Mouse (Mus musculus) myocyte (in vitro differentiated cells): ENCODE measurements around the gene Pax5. TPM values are rescaled to one million over a fixed set of nuclear protein-coding genes. Genes with fewer than 3 reads are reported as not detected.

Experiments
- H3K27me3 ChIP-seq: one replicate; pipeline ENCODE4 v1.6.1; 2011; ENCODE audit not compliant: control insufficient read depth, insufficient read depth, insufficient read length
- H3K36me3 ChIP-seq: one replicate; pipeline ENCODE4 v1.6.1; 2011; ENCODE audit not compliant: control insufficient read depth, insufficient read depth
- H3K4me2 ChIP-seq: one replicate; pipeline ENCODE4 v1.6.1; 2011; ENCODE audit warnings: low read depth, control low read depth
- H3K4me3 ChIP-seq: one replicate; pipeline ENCODE4 v1.5.1; 2011; ENCODE audit warnings: mild to moderate bottlenecking, control low read depth, moderate library complexity
- H3K79me2 ChIP-seq: one replicate; pipeline ENCODE4 v1.6.1; 2011; ENCODE audit not compliant: control insufficient read depth, insufficient read depth
- H3ac ChIP-seq: one replicate; pipeline ENCODE4 v1.6.1; 2011; ENCODE audit not compliant: control insufficient read depth, insufficient read length
- CEBPB ChIP-seq: IDR thresholded peaks from 2 replicates; pipeline ENCODE4 v1.6.1; 2011; ENCODE audit warnings: mild to moderate bottlenecking, moderate library complexity; ENCODE audit not compliant: poor library complexity, insufficient read depth, severe bottlenecking
- E2F4 ChIP-seq: IDR thresholded peaks from one replicate; pipeline ENCODE4 v1.6.1; 2011; ENCODE audit warnings: mild to moderate bottlenecking, control low read depth, moderate library complexity; ENCODE audit not compliant: insufficient read depth
- MAX ChIP-seq: IDR thresholded peaks from one replicate; pipeline ENCODE4 v1.6.1; 2011; ENCODE audit warnings: low read depth, mild to moderate bottlenecking, control low read depth
- MYOD1 ChIP-seq, 3 experiments: IDR thresholded peaks; one replicate each; pipeline ENCODE4 v1.6.1; 2011; ENCODE audit warnings: control low read depth in 2 of 3, low read depth in 2 of 3, mild to moderate bottlenecking in 2 of 3, moderate library complexity in 1 of 3; ENCODE audit not compliant: insufficient read length in 2 of 3, control insufficient read depth in 1 of 3
- MYOG ChIP-seq, 3 experiments: IDR thresholded peaks; one replicate each; pipeline ENCODE4 v1.6.1; 2011; ENCODE audit warnings: control low read depth in 2 of 3, low read depth in 2 of 3, mild to moderate bottlenecking in 2 of 3; ENCODE audit not compliant: insufficient read length in 2 of 3, control insufficient read depth in 1 of 3, insufficient read depth in 1 of 3
- POLR2A ChIP-seq: IDR thresholded peaks from one replicate; pipeline ENCODE4 v1.6.1; 2011; ENCODE audit warnings: low read depth, mild to moderate bottlenecking, control low read depth, moderate library complexity; ENCODE audit not compliant: insufficient read length
- POLR2AphosphoS2 ChIP-seq: IDR thresholded peaks from one replicate; pipeline ENCODE4 v1.6.1; 2011; ENCODE audit warnings: low read depth, control low read depth; ENCODE audit not compliant: insufficient read length
- REST ChIP-seq: IDR thresholded peaks from one replicate; pipeline ENCODE4 v1.6.1; 2011; ENCODE audit warnings: mild to moderate bottlenecking, control low read depth, moderate library complexity; ENCODE audit not compliant: insufficient read depth, insufficient read length
- SRF ChIP-seq: IDR thresholded peaks from one replicate; pipeline ENCODE4 v1.6.1; 2011; ENCODE audit warnings: low read depth; ENCODE audit not compliant: control insufficient read depth, insufficient read length
- TCF12 ChIP-seq: IDR thresholded peaks from one replicate; pipeline ENCODE4 v1.6.1; 2011; ENCODE audit warnings: mild to moderate bottlenecking, control low read depth; ENCODE audit not compliant: poor library complexity, insufficient read depth, severe bottlenecking
- TCF3 ChIP-seq: IDR thresholded peaks from one replicate; pipeline ENCODE4 v1.6.1; 2011; ENCODE audit warnings: low read depth, control low read depth; ENCODE audit not compliant: insufficient read length
- USF1 ChIP-seq: IDR thresholded peaks from one replicate; pipeline ENCODE4 v1.6.1; 2011; ENCODE audit warnings: low read depth, mild to moderate bottlenecking, control low read depth, moderate library complexity
- polyA plus RNA-seq: library from polyadenylated mRNA; unstranded; fragments of >200 nt; fragmentation: generic; extraction: Trizol; gene quantifications from one replicate; pipeline ENCODE4 v1.2.1, GENCODE M21; 2012; ENCODE audit warnings: missing spikeins

Gene Pax5
- polyA plus RNA-seq, 1 experiment: 0.01 TPM

- Histone ChIP-seq H3K79me2 (no peaks in the 10 kb centered on the region), H3K36me3 (no peaks in the 10 kb centered on the region), H3K4me2 (no peak overlapping the region), H3K27me3 (no peaks in the 10 kb centered on the region), H3ac (no peak overlapping the region), H3K4me3 (no peak overlapping the region)
- TF ChIP-seq POLR2A (no peak), MYOG (IDR thresholded peaks at IDR 0.05; ENCODE audit: control insufficient read depth in 1 of 3, insufficient read depth in 1 of 3, insufficient read length in 2 of 3, low read depth in 2 of 3) (no peak), E2F4 (no peak), TCF12 (no peak), REST (no peak), USF1 (no peak), MAX (no peak), POLR2AphosphoS2 (no peak), MYOD1 (IDR thresholded peaks at IDR 0.05; ENCODE audit: control insufficient read depth in 1 of 3, insufficient read length in 2 of 3, low read depth in 2 of 3) (no peak), TCF3 (no peak), SRF (no peak), CEBPB (no peak)
Observed at GRCm38 (mm10) chr4:44502196-44502867, 208.0 kb downstream of the Pax5 start.

- H3K4me2 ChIP-seq: no peak overlapping the region
- H3ac ChIP-seq: no peak overlapping the region
- TF ChIP-seq MYOD1 (IDR thresholded peaks at IDR 0.05; ENCODE audit: control insufficient read depth in 1 of 3, insufficient read length in 2 of 3, low read depth in 2 of 3) (no peak), TCF12 (no peak), USF1 (no peak), E2F4 (no peak), CEBPB (no peak), MAX (no peak), SRF (no peak), TCF3 (no peak), POLR2A (no peak), POLR2AphosphoS2 (no peak), REST (no peak), MYOG (IDR thresholded peaks at IDR 0.05; ENCODE audit: control insufficient read depth in 1 of 3, insufficient read depth in 1 of 3, insufficient read length in 2 of 3, low read depth in 2 of 3) (no peak)
- no peaks in the 10 kb centered on the region for H3K79me2 ChIP-seq
- H3K27me3 ChIP-seq: peaks cover 12% of the 10 kb centered on the region
- H3K36me3 ChIP-seq: no peaks in the 10 kb centered on the region
- H3K4me3 ChIP-seq: no peak overlapping the region
Observed at GRCm38 (mm10) chr4:44498156-44498555, 212.1 kb downstream of the Pax5 start.

- H3K4me2 ChIP-seq: no peak overlapping the region
- H3K79me2 ChIP-seq: no peaks in the 10 kb centered on the region
- no peak overlapping the region for H3ac ChIP-seq
- H3K27me3 ChIP-seq: peaks cover 26% of the 10 kb centered on the region
- TF ChIP-seq USF1: no peak
- TF ChIP-seq CEBPB: no peak
- no peak for TF ChIP-seq SRF
- no peak for TF ChIP-seq POLR2AphosphoS2
- TF ChIP-seq POLR2A: no peak
- TF ChIP-seq MYOD1 (IDR thresholded peaks at IDR 0.05; ENCODE audit: control insufficient read depth in 1 of 3, insufficient read length in 2 of 3, low read depth in 2 of 3): no peak
- TF ChIP-seq MAX: no peak
- TF ChIP-seq MYOG (IDR thresholded peaks at IDR 0.05; ENCODE audit: control insufficient read depth in 1 of 3, insufficient read depth in 1 of 3, insufficient read length in 2 of 3, low read depth in 2 of 3): no peak
- no peak for TF ChIP-seq TCF12
- H3K4me3 ChIP-seq: no peak overlapping the region
- no peaks in the 10 kb centered on the region for H3K36me3 ChIP-seq
Observed at GRCm38 (mm10) chr4:44495836-44496235, 214.5 kb downstream of the Pax5 start.

GRCm38 (mm10) chr4:44493756-44494155 is 216.5 kb downstream of the Pax5 start:
- H3ac ChIP-seq: no peak overlapping the region
- no peak overlapping the region for H3K4me3 ChIP-seq
- no peaks in the 10 kb centered on the region for H3K79me2 ChIP-seq
- no peaks in the 10 kb centered on the region for H3K36me3 ChIP-seq
- no peak overlapping the region for H3K4me2 ChIP-seq
- H3K27me3 ChIP-seq: peaks cover 26% of the 10 kb centered on the region
- TF ChIP-seq MYOD1 (IDR thresholded peaks at IDR 0.05; ENCODE audit: control insufficient read depth in 1 of 3, insufficient read length in 2 of 3, low read depth in 2 of 3) (no peak), TCF3 (no peak), E2F4 (no peak), POLR2AphosphoS2 (no peak), POLR2A (no peak), MAX (no peak), USF1 (no peak)

GRCm38 (mm10) chr4:44490872-44491271 is 219.4 kb downstream of the Pax5 start:
- no peak overlapping the region for H3ac ChIP-seq

More at GRCm38 (mm10) chr4:44490872-44491271, 219.4 kb downstream of the Pax5 start:
- Histone ChIP-seq H3K79me2 (no peaks in the 10 kb centered on the region), H3K4me3 (no peak overlapping the region), H3K27me3 (peaks cover 33% of the 10 kb centered on the region), H3K4me2 (no peak overlapping the region), H3K36me3 (no peaks in the 10 kb centered on the region)
- TF ChIP-seq MYOG (IDR thresholded peaks at IDR 0.05; ENCODE audit: control insufficient read depth in 1 of 3, insufficient read depth in 1 of 3, insufficient read length in 2 of 3, low read depth in 2 of 3): no peak
- no peak for TF ChIP-seq MYOD1 (IDR thresholded peaks at IDR 0.05; ENCODE audit: control insufficient read depth in 1 of 3, insufficient read length in 2 of 3, low read depth in 2 of 3)
- no peak for TF ChIP-seq TCF12
- TF ChIP-seq REST: no peak
